Mouse (Mus musculus) bone marrow macrophage, adult 2 months (primary cell): Measurements from ENCODE around the gene Ttyh3.
A peak's percentile ranks its signal among the peaks of the same experiment; 100 is the strongest.

Source experiments
- CTCF ChIP-seq: IDR thresholded peaks from 2 replicates; pipeline ENCODE4 v1.5.1; 2012; ENCODE audit warnings: low read depth, mild to moderate bottlenecking, low read length, moderate library complexity
- POLR2A ChIP-seq: IDR thresholded peaks from 2 replicates; pipeline ENCODE4 v1.6.1; 2012; ENCODE audit warnings: mild to moderate bottlenecking, low read depth, low read length, borderline replicate concordance

DNA sequence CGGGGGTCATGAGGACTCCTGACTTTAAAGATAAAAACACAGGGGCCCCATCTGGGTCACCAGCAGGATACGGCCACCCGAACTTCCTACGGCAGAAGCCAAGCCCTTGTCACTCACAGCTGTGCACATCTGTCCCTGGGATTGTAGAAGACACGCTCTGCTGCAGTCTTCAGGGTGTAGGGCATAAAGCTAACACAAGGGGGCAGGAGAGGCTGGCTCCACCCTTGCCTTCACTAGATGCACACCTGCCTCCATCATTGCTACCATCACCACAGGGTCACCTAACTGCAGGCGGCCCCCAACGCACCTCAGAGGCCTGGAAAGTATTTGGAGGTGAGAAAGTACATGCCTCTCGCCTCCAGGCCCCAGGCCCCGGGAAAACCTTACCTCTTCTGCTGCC lies 19.8 kb downstream of the Ttyh3 start:
- TF ChIP-seq POLR2A: no peak
- TF ChIP-seq CTCF: peak; percentile 46; the same call in 1 of the 2 replicates
